Mouse (Mus musculus) heart, adult 2 months (tissue): ENCODE results near the gene Gm38392. TPM values are rescaled to one million over a fixed set of nuclear protein-coding genes. Genes with fewer than 3 reads are reported as not detected.
A peak's percentile ranks its signal among the peaks of the same experiment; 100 is the strongest.

ENCODE experiments used
- DNase-seq, 2 experiments: peaks; one replicate each; pipeline ENCODE4 v3.0.0; 2021
- H3K27ac ChIP-seq: fragments of 200-600 bp; 2 replicates; pipeline ENCODE4 v1.8.1; 2022
- H3K27me3 ChIP-seq: fragments of 200-500 bp; 2 replicates; pipeline ENCODE4 v1.6.1; 2012; ENCODE audit warnings: mild to moderate bottlenecking, low read length, inconsistent platforms, mixed read lengths; ENCODE audit not compliant: control insufficient read depth, insufficient read depth
- H3K36me3 ChIP-seq: fragments of 200-500 bp; 2 replicates; pipeline ENCODE4 v1.6.1; 2012; ENCODE audit warnings: low read length, inconsistent platforms; ENCODE audit not compliant: control insufficient read depth, insufficient read depth
- H3K4me1 ChIP-seq: fragments of 200-500 bp; 2 replicates; pipeline ENCODE4 v1.6.1; 2011; ENCODE audit warnings: low read length; ENCODE audit not compliant: control insufficient read depth, insufficient read depth
- H3K4me3 ChIP-seq: fragments of 200-600 bp; 2 replicates; pipeline ENCODE4 v1.8.1; 2022
- H3K79me2 ChIP-seq: fragments of 200-500 bp; replicated peaks from 2 replicates; pipeline ENCODE4 v1.6.1; 2012; ENCODE audit warnings: mild to moderate bottlenecking, inconsistent platforms, low read length, moderate library complexity, mixed read lengths; ENCODE audit not compliant: control insufficient read depth, insufficient read depth
- H3K9ac ChIP-seq: fragments of 200-500 bp; 2 replicates; pipeline ENCODE4 v1.6.1; 2012; ENCODE audit warnings: low read depth, mild to moderate bottlenecking, control low read depth, inconsistent platforms, low read length, mixed read lengths
- CTCF ChIP-seq: fragments of 200-600 bp; IDR thresholded peaks from 2 replicates; pipeline ENCODE4 v1.8.1; 2022; ENCODE audit warnings: antibody characterized with exemption, mild to moderate bottlenecking, moderate library complexity
- EP300 ChIP-seq: fragments of 200-500 bp; IDR thresholded peaks from 2 replicates; pipeline ENCODE4 v1.6.1; 2011; ENCODE audit warnings: low read depth, low read length, control low read depth; ENCODE audit not compliant: insufficient read depth
- POLR2A ChIP-seq: fragments of 200-500 bp; IDR thresholded peaks from 2 replicates; pipeline ENCODE4 v1.6.1; 2011; ENCODE audit warnings: mild to moderate bottlenecking, low read depth, low read length, control low read depth; ENCODE audit not compliant: insufficient read depth
- WGBS: fragments of 180-500 bp; shearing (Covaris S2); methylation state at CpG from one replicate; pipeline ENCODE4 v1.1.7; 2018; 5-methylcytosine and 5-hydroxymethylcytosine counted together
- intact Hi-C: fragments of 180-260 bp; cut with DNase I; formaldehyde crosslinking; loops from one replicate; pipeline ENCODE4 v1.15.1; 2025
- polyA plus RNA-seq: library from polyadenylated mRNA; depleted of rRNA; stranded (reverse); fragments of >200 nt; gene quantifications from 2 replicates; pipeline ENCODE4 v1.2.3, GENCODE M21; 2012
- total RNA-seq, 2 experiments: library from RNA; stranded (reverse); gene quantifications; 2 replicates each; pipeline ENCODE4 v1.2.3; 2021

Gm38392 gene
- total and polyA plus RNA-seq, 3 experiments: 0.26 to 0.27 TPM; not detected in 1

GRCm38 (mm10) chr3:88262346-88262745 is 24.7 kb downstream of the Gm38392 start:
- Histone ChIP-seq H3K36me3 (no peaks in the 10 kb centered on the region), H3K79me2 (no peaks in the 10 kb centered on the region), H3K27me3 (no peaks in the 10 kb centered on the region), H3K4me3 (no peak overlapping the region), H3K4me1 (no peaks in the 10 kb centered on the region), H3K9ac (no peak overlapping the region), H3K27ac (no peak overlapping the region)
- intact Hi-C loops: no loop called here
- no peak for DNase-seq
- TF ChIP-seq CTCF (no peak), EP300 (no peak), POLR2A (no peak)
- WGBS: 68% methylated on average over 3 of the region's 3 CpGs

DNA sequence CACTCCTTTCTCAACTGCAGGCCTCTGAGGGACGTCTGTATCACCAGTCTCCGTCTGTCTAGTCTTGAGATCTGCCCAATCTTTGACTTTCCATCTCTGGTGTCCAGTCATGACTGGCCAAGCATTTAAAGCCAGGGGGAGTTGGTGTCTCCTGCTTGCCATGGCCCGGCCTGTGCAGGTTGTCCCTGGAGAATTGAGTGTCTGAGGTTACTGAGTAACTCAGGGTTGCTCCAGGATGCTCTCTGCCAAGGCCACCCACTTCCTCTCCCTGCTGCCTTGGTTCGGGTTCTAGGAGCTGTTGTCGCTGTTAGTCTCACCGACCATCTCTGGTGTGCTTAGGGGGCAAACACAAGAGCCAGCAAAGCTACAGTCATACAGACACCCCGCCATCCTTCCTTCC is 30.6 kb downstream of the Gm38392 start:
- Histone ChIP-seq H3K79me2 (no peaks in the 10 kb centered on the region), H3K27me3 (peaks cover 10% of the 10 kb centered on the region), H3K4me3 (no peak overlapping the region), H3K36me3 (no peaks in the 10 kb centered on the region), H3K4me1 (0 out of 2 replicates have a peak, but pooled peaks cover 1% of the 10 kb centered on the region), H3K27ac (no peak overlapping the region), H3K9ac (no peak overlapping the region)
- no peak for TF ChIP-seq EP300
- no peak for TF ChIP-seq CTCF
- TF ChIP-seq POLR2A: no peak
- intact Hi-C loops: no loop called here
- 47% methylated on average over 7 of the region's 7 CpGs for WGBS
- no peak for DNase-seq

DNA sequence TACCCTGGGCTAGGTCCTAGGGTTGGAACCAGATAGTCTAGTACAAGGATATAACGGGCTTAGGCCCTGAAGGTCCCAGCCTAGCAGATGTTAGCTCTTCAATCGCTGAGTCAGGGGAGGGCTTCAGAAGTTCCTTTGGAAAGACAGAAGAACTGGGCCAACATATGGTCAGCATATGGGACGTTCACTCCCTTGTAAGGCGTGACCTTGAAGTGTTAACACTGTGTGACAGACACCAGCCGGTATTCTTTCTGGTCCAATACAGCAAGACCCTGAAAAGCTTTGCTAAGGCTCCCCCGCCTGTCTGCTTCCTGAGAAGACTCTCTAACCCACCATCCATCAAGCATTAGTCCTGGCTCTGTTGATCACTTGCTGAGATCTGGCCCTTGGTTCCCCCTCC is 31.1 kb downstream of the Gm38392 start:
- H3K27me3 ChIP-seq: peaks cover 10% of the 10 kb centered on the region

GRCm38 (mm10) chr3:88254268-88254926 is 32.6 kb downstream of the Gm38392 start, which contains the start of gene Rhbg:
Gene Rhbg (minus strand): TSS chr3:88254709.
- DNase-seq: peak; percentile 20 to 35
- H3K27me3 ChIP-seq: peaks cover 10% of the 10 kb centered on the region
- TF ChIP-seq EP300 (no peak), CTCF (no peak), POLR2A (no peak)
- WGBS: 3% methylated on average over 34 of the region's 34 CpGs
- no peaks in the 10 kb centered on the region for H3K79me2 ChIP-seq
- H3K9ac ChIP-seq: peak within 1 kb of the TSS; percentile 22; the same call in 1 of the 2 replicates
- H3K4me3 ChIP-seq: peak within 1 kb of the TSS; percentile 38
- no peak within 1 kb of the TSS for H3K27ac ChIP-seq
- intact Hi-C loops: no loop called here
- H3K4me1 ChIP-seq: 0 out of 2 replicates have a peak, but pooled peaks cover 1% of the 10 kb centered on the region
- H3K36me3 ChIP-seq: no peaks in the 10 kb centered on the region

More for the DNA sequence above, 31.1 kb downstream of the Gm38392 start:
- intact Hi-C loops: no loop called here
- H3K36me3 ChIP-seq: no peaks in the 10 kb centered on the region
- no peak overlapping the region for H3K4me3 ChIP-seq
- TF ChIP-seq CTCF (no peak), EP300 (no peak), POLR2A (no peak)
- WGBS: 62% methylated on average over 6 of the region's 6 CpGs
- no peaks in the 10 kb centered on the region for H3K79me2 ChIP-seq
- no peak overlapping the region for H3K27ac ChIP-seq
- H3K4me1 ChIP-seq: 0 out of 2 replicates have a peak, but pooled peaks cover 1% of the 10 kb centered on the region
- H3K9ac ChIP-seq: no peak overlapping the region
- DNase-seq: no peak

GRCm38 (mm10) chr3:88252739-88253138 is 34.3 kb downstream of the Gm38392 start:
- Histone ChIP-seq H3K9ac (no peak overlapping the region), H3K27me3 (peaks cover 10% of the 10 kb centered on the region), H3K4me1 (0 out of 2 replicates have a peak, but pooled peaks cover 1% of the 10 kb centered on the region), H3K36me3 (no peaks in the 10 kb centered on the region), H3K27ac (no peak overlapping the region), H3K79me2 (no peaks in the 10 kb centered on the region), H3K4me3 (no peak overlapping the region)
- no peak for DNase-seq
- no peak for TF ChIP-seq EP300
- no peak for TF ChIP-seq CTCF
- TF ChIP-seq POLR2A: no peak
- intact Hi-C loops: no loop called here
- WGBS: 82% methylated on average over 6 of the region's 6 CpGs

DNA sequence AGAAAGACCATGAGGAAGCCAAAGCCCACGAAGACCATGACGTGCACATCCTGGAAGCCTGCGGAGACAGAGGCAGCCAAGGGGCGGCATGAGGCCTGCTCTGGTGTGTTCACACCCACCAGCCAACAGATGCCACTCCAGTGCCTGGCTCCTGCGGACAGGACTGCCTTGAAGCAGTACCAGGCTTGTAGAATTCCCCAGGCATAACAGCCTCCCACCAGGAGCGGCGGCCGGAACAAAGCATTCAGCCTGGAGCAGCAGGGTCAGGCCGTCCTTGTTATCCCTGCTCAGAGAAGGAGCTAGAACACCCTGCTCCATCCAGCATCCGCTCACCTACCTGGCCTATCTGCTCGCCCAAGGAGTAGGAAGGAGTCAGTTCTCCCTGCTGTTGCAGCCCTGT is 38.6 kb downstream of the Gm38392 start:
- Histone ChIP-seq H3K4me1 (no peaks in the 10 kb centered on the region), H3K4me3 (no peak overlapping the region), H3K9ac (no peak overlapping the region), H3K27ac (no peak overlapping the region), H3K36me3 (no peaks in the 10 kb centered on the region), H3K79me2 (no peaks in the 10 kb centered on the region), H3K27me3 (no peaks in the 10 kb centered on the region)
- WGBS: 79% methylated on average over 11 of the region's 11 CpGs
- DNase-seq: no peak
- TF ChIP-seq EP300: no peak
- intact Hi-C loops: no loop called here
